Mouse (Mus musculus) Patski (cell line): ENCODE results near the gene Adam15. TPM values are rescaled to one million over a fixed set of nuclear protein-coding genes. Genes with fewer than 3 reads are reported as not detected.

Source experiments
- ATAC-seq: fragments of 100-300 bp; one replicate; pipeline ENCODE4 v1.8.0; 2021
- CTCF ChIA-PET: fragments of 350-600 bp; sonication (Branson Sonifier 250); formaldehyde crosslinking; loops from one replicate; lab custom pipeline; 2022; ENCODE audit warnings: inconsistent platforms; lab: Charles Lee
- POLR2A ChIA-PET: fragments of 350-600 bp; sonication (Branson Sonifier 250); formaldehyde crosslinking; loops from one replicate; lab custom pipeline; 2022; ENCODE audit warnings: antibody characterized with exemption, inconsistent platforms; lab: Charles Lee
- DNase-seq: peaks from one replicate; pipeline ENCODE4 v3.0.0-alpha.2; 2011; ENCODE audit warnings: low read depth, low spot score
- H3K27me3 ChIP-seq: fragments of 371-371 bp; one replicate; pipeline ENCODE4 v1.5.1; 2021
- CTCF ChIP-seq: fragments of 100-300 bp; IDR thresholded peaks from one replicate; pipeline ENCODE4 v1.5.1; 2021
- in situ Hi-C: fragments of 300-500 bp; cut with MboI; formaldehyde crosslinking; loops from 3 replicates; pipeline ENCODE4 v1.11.1; 2018; ENCODE audit warnings: low pct_unique_long_range_greater_than_20kb, mixed read lengths
- polyA plus RNA-seq: library from polyadenylated mRNA; unstranded; gene quantifications from one replicate; pipeline ENCODE4 v1.2.3, GENCODE M21; 2021

Gene Adam15
- polyA plus RNA-seq, 1 experiment from 2014 or later: 226 TPM

- no peak for ATAC-seq
- H3K27me3 ChIP-seq: peaks cover 4% of the 10 kb centered on the region
- ChIA-PET POLR2A (interaction anchor here (0.6 to 1.6 kb wide), 4 partner anchors 8 to 106 kb away, joined by 3 to 4 read pairs (median 4); no protein-coding TSS in a partner anchor), CTCF (interaction anchor here (0.6 to 4.2 kb wide), 21 partner anchors 8 to 399 kb away, joined by 3 to 22 read pairs (median 4); partner anchors contain the start of genes Krtcap2 and Trim46)
- in situ Hi-C loops: loop anchor here (5.0 kb wide), 1 partner anchor 36 kb away; no protein-coding TSS in a partner anchor
- no peak for TF ChIP-seq CTCF
- no peak for DNase-seq
Observed at GRCm38 (mm10) chr3:89315930-89316831, 33.6 kb downstream of the Adam15 start.

- DNase-seq (no peak), ATAC-seq (peak; percentile 46)
- POLR2A ChIA-PET: interaction anchor here (0.6 to 0.7 kb wide), 2 partner anchors 32 to 106 kb away, joined by 3 to 4 read pairs; no protein-coding TSS in a partner anchor
- no peaks in the 10 kb centered on the region for H3K27me3 ChIP-seq
- CTCF ChIA-PET: interaction anchor here (0.6 to 4.2 kb wide), 7 partner anchors 12 to 39 kb away, joined by 3 to 17 read pairs (median 5); no protein-coding TSS in a partner anchor
- TF ChIP-seq CTCF: no peak
- in situ Hi-C loops: loop anchor here (5.0 kb wide), 1 partner anchor 37 kb away; no protein-coding TSS in a partner anchor
Observed at GRCm38 (mm10) chr3:89315195-89315929, 34.4 kb downstream of the Adam15 start.

DNA sequence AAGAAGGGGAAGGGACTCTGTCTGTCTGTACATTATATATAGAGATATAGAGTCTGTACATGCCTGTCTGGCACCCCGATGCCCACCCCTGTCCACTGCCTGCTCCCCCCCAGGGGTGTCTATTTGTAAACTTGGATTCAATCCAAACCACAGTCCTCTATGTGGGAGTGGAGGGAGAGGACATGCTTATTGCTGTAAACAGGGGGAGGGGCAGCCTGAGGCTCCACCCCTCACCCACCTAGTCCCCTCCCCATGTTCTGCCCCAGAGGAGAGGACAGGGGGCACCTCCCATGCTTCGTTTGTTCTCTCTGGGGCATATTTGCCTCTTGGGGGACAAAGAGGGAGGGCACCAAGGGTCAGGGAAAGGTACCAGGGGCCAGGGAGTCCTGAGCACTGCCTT, 35.0 kb downstream of the Adam15 start:
- no peak for ATAC-seq
- CTCF ChIA-PET: interaction anchor here (0.6 to 4.2 kb wide), 6 partner anchors 16 to 40 kb away, joined by 3 to 17 read pairs (median 4); no protein-coding TSS in a partner anchor
- TF ChIP-seq CTCF: no peak
- H3K27me3 ChIP-seq: no peaks in the 10 kb centered on the region
- POLR2A ChIA-PET: interaction anchor here (0.7 kb wide), 1 partner anchor 33 kb away, joined by 3 read pairs; no protein-coding TSS in a partner anchor
- DNase-seq: no peak
- in situ Hi-C loops: loop anchor here (5.0 kb wide), 1 partner anchor 38 kb away; no protein-coding TSS in a partner anchor

DNA sequence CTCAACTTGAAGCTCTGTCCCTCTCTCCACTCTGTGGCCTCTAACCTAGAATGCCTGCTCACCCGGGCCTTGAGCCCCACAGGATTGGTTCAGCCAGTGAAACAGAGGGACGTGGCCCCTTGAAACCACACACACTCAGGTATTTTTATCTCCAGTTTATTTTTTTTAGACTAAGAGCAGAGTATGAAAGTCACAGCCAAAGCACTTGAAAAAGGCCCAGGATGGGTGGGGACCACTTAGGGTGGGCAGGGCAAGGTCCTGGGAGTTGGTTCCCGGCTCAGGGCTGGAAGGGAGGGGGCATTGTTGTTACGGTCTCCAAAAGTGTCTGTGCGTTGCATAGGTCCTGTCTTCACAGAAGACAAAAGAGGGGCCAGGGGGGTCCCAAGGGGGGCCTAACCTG, 35.5 kb downstream of the Adam15 start:
- POLR2A ChIA-PET: interaction anchor here (0.5 kb wide), 1 partner anchor 77 kb away, joined by 3 read pairs; no protein-coding TSS in a partner anchor
- ATAC-seq (no peak), DNase-seq (no peak)
- no peaks in the 10 kb centered on the region for H3K27me3 ChIP-seq
- in situ Hi-C loops: no loop called here
- CTCF ChIA-PET: interaction anchor here (1.3 kb wide), 1 partner anchor 40 kb away, joined by 4 read pairs; no protein-coding TSS in a partner anchor
- no peak for TF ChIP-seq CTCF

- POLR2A ChIA-PET: interaction anchor here (0.5 to 1.6 kb wide), 5 partner anchors 8 to 94 kb away, joined by 3 to 4 read pairs (median 3); no protein-coding TSS in a partner anchor
- CTCF ChIA-PET: interaction anchor here (0.7 to 2.0 kb wide), 20 partner anchors 8 to 97 kb away, joined by 3 to 18 read pairs (median 4); partner anchors contain the start of genes Adam15, Krtcap2, Mtx1 and Trim46
- ATAC-seq: peak; percentile 42
- H3K27me3 ChIP-seq: no peaks in the 10 kb centered on the region
- no peak for TF ChIP-seq CTCF
- DNase-seq: no peak
- in situ Hi-C loops: loop anchor here (5.0 kb wide), 1 partner anchor 61 kb away; the partner anchor contains the start of genes Krtcap2 and Trim46
Observed at GRCm38 (mm10) chr3:89308089-89308488, 41.7 kb downstream of the Adam15 start.

- no peaks in the 10 kb centered on the region for H3K27me3 ChIP-seq
- ATAC-seq: no peak
- ChIA-PET CTCF (interaction anchor here (0.8 to 4.4 kb wide), 9 partner anchors 8 to 60 kb away, joined by 3 to 17 read pairs (median 4); partner anchors contain the start of genes Efna1, Krtcap2 and Trim46), POLR2A (interaction anchor here (0.5 to 1.2 kb wide), 3 partner anchors 57 to 89 kb away, joined by 3 to 4 read pairs (median 3); partner anchors contain the start of genes Trim46 and Zbtb7b)
- no peak for DNase-seq
- no peak for TF ChIP-seq CTCF
- in situ Hi-C loops: loop anchor here (5.0 kb wide), 1 partner anchor 58 kb away; the partner anchor contains the start of genes Krtcap2 and Trim46
Observed at GRCm38 (mm10) chr3:89305551-89306325, 44.1 kb downstream of the Adam15 start.

DNA sequence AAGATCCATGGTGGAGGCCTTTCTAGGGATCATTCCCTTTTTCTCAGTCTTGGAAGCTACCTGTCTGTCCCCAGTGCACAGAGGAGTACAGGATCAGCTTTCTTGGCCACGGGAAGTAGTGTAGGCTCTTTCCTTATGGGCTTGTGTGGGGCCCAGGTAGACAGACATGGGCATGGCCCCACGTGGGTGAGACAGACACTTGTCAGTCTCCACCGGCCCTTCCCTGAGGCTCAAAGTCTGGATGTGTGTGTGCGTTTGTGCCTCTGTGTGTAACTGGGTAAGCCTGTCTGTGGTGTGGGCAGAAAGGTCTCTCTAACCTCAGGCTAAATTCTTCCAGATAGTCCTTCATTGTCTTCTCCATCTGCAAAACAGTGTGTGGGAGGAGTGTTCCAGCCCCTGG, 44.7 kb downstream of the Adam15 start:
- ATAC-seq: no peak
- DNase-seq: no peak
- in situ Hi-C loops: loop anchor here (5.0 kb wide), 1 partner anchor 58 kb away; the partner anchor contains the start of genes Krtcap2 and Trim46
- CTCF ChIA-PET: interaction anchor here (0.9 to 4.4 kb wide), 8 partner anchors 8 to 59 kb away, joined by 3 to 17 read pairs (median 4); partner anchors contain the start of genes Efna1, Krtcap2 and Trim46
- H3K27me3 ChIP-seq: no peaks in the 10 kb centered on the region
- POLR2A ChIA-PET: no interaction called here
- no peak for TF ChIP-seq CTCF

DNA sequence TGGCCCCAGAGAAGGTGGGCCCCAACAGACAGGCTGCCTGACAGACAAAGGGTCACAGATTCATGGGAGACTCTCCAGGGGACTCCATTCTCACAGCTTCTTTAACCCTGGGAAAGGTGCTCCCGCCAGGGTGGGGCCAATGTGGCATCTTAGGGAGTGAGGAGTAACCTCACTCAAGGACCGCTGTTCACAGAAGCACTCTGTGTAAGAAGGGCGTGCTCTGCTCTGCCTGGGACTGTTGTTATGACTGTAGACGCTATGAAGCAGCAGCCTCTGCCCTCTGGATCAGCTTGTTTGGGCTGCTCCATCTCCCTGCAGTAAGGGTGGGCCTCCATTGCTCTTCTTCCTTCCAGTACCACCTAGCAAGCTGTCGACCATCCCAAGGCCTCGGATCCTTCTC, 45.4 kb downstream of the Adam15 start:
- H3K27me3 ChIP-seq: no peaks in the 10 kb centered on the region
- ATAC-seq: no peak
- no peak for TF ChIP-seq CTCF
- POLR2A ChIA-PET: no interaction called here
- in situ Hi-C loops: no loop called here
- CTCF ChIA-PET: interaction anchor here (0.9 to 4.4 kb wide), 7 partner anchors 11 to 58 kb away, joined by 3 to 17 read pairs (median 3); partner anchors contain the start of genes Efna1, Krtcap2 and Trim46
- DNase-seq: no peak
